Mouse (Mus musculus): ENCODE data around the gene Nrcam. TPM values are rescaled to one million over a fixed set of nuclear protein-coding genes. Genes with fewer than 3 reads are reported as not detected.

The Nrcam gene
- polyA plus RNA-seq, 1 experiment from 2014 or later, result 90.1 TPM

- Histone ChIP-seq H3K4me2 (no peak overlapping the region), H3K9ac (no peak overlapping the region), H3K9me3 (no peaks in the 10 kb centered on the region), H3K27ac (no peak overlapping the region), H3K27me3 (no peaks in the 10 kb centered on the region), H3K4me1 (peaks cover 8% of the 10 kb centered on the region; the same call in 1 of the 2 replicates), H3K36me3 (replicated peaks) (no peaks in the 10 kb centered on the region), H3K4me3 (replicated peaks) (no peak overlapping the region)
- ATAC-seq (ENCODE audit: low FRiP score), result no peak
- WGBS, result 95% methylated on average over 4 of the region's 4 CpGs
Observed at GRCm38 (mm10) chr12:44453791-44454190, 125.1 kb downstream of the Nrcam start.

GRCm38 (mm10) chr12:44457961-44458360, 129.3 kb downstream of the Nrcam start:
- Histone ChIP-seq H3K4me1 (peaks cover 10% of the 10 kb centered on the region), H3K4me2 (no peak overlapping the region), H3K27me3 (no peaks in the 10 kb centered on the region), H3K27ac (no peak overlapping the region), H3K36me3 (replicated peaks) (no peaks in the 10 kb centered on the region), H3K4me3 (replicated peaks) (no peak overlapping the region), H3K9ac (no peak overlapping the region), H3K9me3 (no peaks in the 10 kb centered on the region)
- no peak for ATAC-seq (ENCODE audit: low FRiP score)
- WGBS, result 78% methylated on average over 4 of the region's 4 CpGs

DNA sequence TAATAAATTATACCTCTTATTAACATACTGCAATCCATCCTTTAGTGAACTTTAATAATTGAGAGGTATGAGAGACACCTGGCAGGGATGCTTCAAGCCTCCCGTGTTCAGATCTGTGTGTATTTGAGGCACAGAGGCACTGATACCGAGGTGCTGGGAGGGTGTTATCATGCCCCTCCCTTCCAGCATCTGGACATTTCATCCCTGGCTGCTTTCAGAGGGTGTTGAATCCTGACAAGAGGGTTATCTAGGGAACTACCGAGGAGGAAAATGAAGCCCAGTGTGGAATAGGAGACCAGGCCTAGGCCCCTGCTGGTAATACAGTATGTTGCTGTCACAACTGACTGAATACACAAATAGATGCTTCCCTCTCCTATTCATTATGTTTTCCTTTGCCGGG, 133.8 kb downstream of the Nrcam start:
- WGBS, result 43% methylated on average over 4 of the region's 4 CpGs
- Histone ChIP-seq H3K36me3 (replicated peaks) (no peaks in the 10 kb centered on the region), H3K4me2 (no peak overlapping the region), H3K27ac (peak overlapping the region; percentile 56; the same call in 1 of the 2 replicates), H3K4me3 (replicated peaks) (no peak overlapping the region), H3K9me3 (no peaks in the 10 kb centered on the region), H3K4me1 (peaks cover 13% of the 10 kb centered on the region), H3K27me3 (no peaks in the 10 kb centered on the region), H3K9ac (no peak overlapping the region)
- peak; percentile 58 for ATAC-seq (ENCODE audit: low FRiP score)

DNA sequence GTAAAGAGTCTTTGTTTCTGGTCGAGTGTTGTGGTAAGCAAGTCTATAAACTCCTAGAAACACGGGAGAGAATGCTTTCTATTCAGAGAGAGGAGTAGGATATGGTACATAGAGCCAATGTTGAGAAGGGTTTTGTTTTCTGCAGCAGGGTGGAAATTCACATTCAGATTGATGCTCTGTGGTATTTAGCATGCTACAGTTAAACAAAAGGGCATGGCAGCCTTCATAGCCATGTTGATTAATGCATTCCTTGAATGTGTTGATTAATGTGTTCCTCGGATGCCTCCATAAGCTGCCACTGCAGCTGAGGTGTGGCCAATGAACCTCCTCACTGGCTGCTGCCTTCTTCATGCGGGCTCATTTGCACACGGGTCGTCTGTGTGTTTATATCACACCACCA, 134.3 kb downstream of the Nrcam start:
- Histone ChIP-seq H3K27ac (peak overlapping the region; percentile 56; the same call in 1 of the 2 replicates), H3K4me3 (replicated peaks) (no peak overlapping the region)

DNA sequence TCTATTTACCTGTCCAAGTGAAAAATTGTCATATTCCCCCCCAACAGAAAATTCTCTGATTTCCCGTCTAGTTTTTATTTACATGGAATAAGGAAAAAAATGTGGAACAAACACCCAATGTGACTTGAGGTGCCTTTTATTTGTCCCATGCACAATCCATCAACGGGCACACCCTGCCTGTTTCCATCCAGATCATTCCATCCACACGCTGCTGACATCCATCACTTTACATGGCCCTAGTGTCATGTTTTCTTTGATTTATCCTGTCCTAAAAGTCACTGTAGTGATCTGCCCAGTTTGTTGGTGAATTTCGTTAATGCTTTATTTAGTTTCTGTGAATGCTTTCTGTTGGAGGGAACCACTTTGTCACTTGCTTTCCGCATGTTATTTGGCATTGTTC, 142.4 kb downstream of the Nrcam start:
- H3K4me3 ChIP-seq (replicated peaks), result no peak overlapping the region
- H3K27me3 ChIP-seq, result no peaks in the 10 kb centered on the region
- no peak overlapping the region for H3K27ac ChIP-seq
- H3K4me2 ChIP-seq, result no peak overlapping the region
- no peaks in the 10 kb centered on the region for H3K36me3 ChIP-seq (replicated peaks)
- WGBS, result 85% methylated on average over 5 of the region's 5 CpGs
- H3K9ac ChIP-seq, result no peak overlapping the region
- H3K9me3 ChIP-seq, result no peaks in the 10 kb centered on the region
- H3K4me1 ChIP-seq, result no peaks in the 10 kb centered on the region
- ATAC-seq (ENCODE audit: low FRiP score), result no peak

More for the DNA sequence above, 134.3 kb downstream of the Nrcam start:
- Histone ChIP-seq H3K4me1 (peaks cover 13% of the 10 kb centered on the region), H3K27me3 (no peaks in the 10 kb centered on the region), H3K36me3 (replicated peaks) (no peaks in the 10 kb centered on the region), H3K9me3 (no peaks in the 10 kb centered on the region), H3K4me2 (no peak overlapping the region), H3K9ac (no peak overlapping the region)
- ATAC-seq (ENCODE audit: low FRiP score), result peak; percentile 53; the same call in 1 of the 2 replicates
- WGBS, result 41% methylated on average over 6 of the region's 6 CpGs

- no peak overlapping the region for H3K4me2 ChIP-seq
- no peak overlapping the region for H3K9ac ChIP-seq
- no peak for ATAC-seq (ENCODE audit: low FRiP score)
- H3K9me3 ChIP-seq, result no peaks in the 10 kb centered on the region
- no peak overlapping the region for H3K27ac ChIP-seq
- no peaks in the 10 kb centered on the region for H3K36me3 ChIP-seq (replicated peaks)
- H3K27me3 ChIP-seq, result no peaks in the 10 kb centered on the region
- no peak overlapping the region for H3K4me3 ChIP-seq (replicated peaks)
- peaks cover 7% of the 10 kb centered on the region; the same call in 1 of the 2 replicates for H3K4me1 ChIP-seq
Observed at GRCm38 (mm10) chr12:44475355-44475754, 146.7 kb downstream of the Nrcam start.

DNA sequence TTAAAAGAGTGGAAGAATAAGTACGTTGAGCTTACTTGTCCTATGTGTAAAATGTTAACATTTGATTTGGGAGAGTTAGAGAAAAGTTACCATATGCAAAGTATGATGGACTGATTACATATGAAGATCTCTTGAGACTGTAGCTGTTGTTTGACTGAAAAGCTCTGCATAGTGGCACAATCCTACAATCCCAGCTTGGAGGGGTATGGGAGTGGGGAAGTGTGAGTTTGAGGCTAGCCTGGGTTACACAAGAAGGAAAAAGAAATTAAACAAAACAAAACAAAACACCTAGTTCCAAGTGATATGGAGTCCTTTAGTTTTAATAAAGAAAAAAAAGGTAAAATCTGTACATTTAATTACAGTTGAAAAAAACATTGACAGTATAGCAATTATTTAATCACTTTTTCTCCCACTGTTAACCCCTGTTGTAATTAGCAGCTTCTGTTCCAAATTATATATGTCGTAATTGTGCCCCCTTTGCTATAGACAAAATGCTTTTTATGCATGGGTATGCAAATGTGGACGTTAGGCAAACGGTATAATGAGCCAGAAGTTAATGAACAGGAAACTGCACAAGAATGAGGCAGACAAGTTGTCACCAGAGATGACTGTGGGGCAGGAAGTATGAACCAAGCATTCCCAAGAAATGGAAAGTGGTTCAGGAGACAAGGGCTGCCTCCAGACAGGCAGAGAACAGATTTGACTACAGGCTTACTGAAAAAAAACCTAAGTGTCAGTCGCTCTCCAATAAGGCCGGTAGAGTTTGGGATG, 150.8 kb downstream of the Nrcam start:
- Histone ChIP-seq H3K27me3 (no peaks in the 10 kb centered on the region), H3K4me1 (peaks cover 17% of the 10 kb centered on the region), H3K4me3 (replicated peaks) (no peak overlapping the region), H3K27ac (no peak overlapping the region), H3K9ac (no peak overlapping the region), H3K9me3 (no peaks in the 10 kb centered on the region), H3K36me3 (replicated peaks) (no peaks in the 10 kb centered on the region), H3K4me2 (no peak overlapping the region)
- peak; percentile 77; the same call in 1 of the 2 replicates for ATAC-seq (ENCODE audit: low FRiP score)
- 45% methylated on average over 6 of the region's 6 CpGs for WGBS

- ATAC-seq (ENCODE audit: low FRiP score), result no peak
- H3K27ac ChIP-seq, result peak overlapping the region; percentile 51; the same call in 1 of the 2 replicates
- 64% methylated on average over 2 of the region's 2 CpGs for WGBS
Observed at GRCm38 (mm10) chr12:44480031-44480419, 151.3 kb downstream of the Nrcam start.

DNA sequence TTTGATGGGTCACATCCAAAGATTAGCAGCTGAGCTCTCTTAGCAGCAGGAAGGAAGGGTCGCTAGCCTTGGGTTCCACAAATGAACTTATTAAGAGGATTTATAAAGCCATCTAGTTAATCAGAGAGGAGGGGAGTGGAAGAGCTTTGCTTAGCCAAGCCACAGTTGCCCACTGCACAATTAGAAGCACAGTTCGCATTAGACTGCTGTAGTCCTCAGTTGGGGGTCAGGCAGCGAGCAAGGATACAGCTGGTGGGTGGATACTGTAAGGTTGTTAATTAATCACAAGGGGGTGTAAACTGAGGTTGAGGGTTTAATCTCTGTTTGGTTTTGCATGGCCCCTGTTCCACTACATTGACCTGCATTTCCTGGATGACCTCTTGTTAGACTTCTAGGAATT, 152.7 kb downstream of the Nrcam start:
- no peak overlapping the region for H3K9ac ChIP-seq
- peak; percentile 74 for ATAC-seq (ENCODE audit: low FRiP score)
- H3K27me3 ChIP-seq, result no peaks in the 10 kb centered on the region
- H3K9me3 ChIP-seq, result no peaks in the 10 kb centered on the region
- no peak overlapping the region for H3K4me3 ChIP-seq (replicated peaks)
- H3K4me1 ChIP-seq, result peaks cover 17% of the 10 kb centered on the region
- no peak overlapping the region for H3K4me2 ChIP-seq
- H3K27ac ChIP-seq, result no peak overlapping the region
- WGBS, result 33% methylated on average over 3 of the region's 3 CpGs
- H3K36me3 ChIP-seq (replicated peaks), result no peaks in the 10 kb centered on the region

More at GRCm38 (mm10) chr12:44480031-44480419, 151.3 kb downstream of the Nrcam start:
- no peaks in the 10 kb centered on the region for H3K9me3 ChIP-seq
- no peak overlapping the region for H3K4me2 ChIP-seq
- H3K36me3 ChIP-seq (replicated peaks), result no peaks in the 10 kb centered on the region
- no peak overlapping the region for H3K4me3 ChIP-seq (replicated peaks)
- no peak overlapping the region for H3K9ac ChIP-seq
- no peaks in the 10 kb centered on the region for H3K27me3 ChIP-seq
- H3K4me1 ChIP-seq, result peaks cover 17% of the 10 kb centered on the region

DNA sequence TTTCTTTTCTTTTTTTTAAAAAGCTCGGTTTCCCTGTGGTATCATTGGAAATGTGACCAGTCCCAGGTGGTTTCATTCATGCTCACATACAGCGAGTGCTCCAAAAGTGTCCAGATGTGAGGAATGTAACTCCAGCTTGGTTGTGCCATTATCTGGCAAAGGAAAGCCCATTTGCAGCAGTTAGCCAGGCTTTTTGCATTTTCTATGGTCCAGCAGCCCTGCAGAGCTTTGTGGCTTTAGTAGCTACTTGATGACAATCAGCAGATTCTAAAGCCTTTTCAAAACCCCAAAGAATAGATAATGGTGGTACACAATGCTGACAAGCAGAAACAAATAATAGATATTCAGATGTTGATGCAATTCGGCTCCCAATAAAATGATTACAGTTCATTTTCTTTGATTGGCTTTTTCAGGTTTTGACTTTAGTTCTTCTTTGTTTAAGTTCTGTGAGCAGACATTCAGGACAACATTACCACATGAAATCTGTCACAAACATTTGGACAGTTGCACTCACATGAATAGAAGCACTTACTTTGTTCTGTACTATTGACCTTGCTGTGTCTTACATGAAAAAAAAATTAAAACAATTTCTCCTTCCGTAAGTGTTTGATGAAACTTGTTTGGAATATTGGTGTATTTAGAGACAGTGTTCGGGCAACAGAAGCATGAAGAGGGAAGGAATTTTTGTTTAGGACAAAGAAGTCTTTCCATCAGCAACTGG, 164.2 kb downstream of the Nrcam start:
- H3K9me3 ChIP-seq, result no peaks in the 10 kb centered on the region
- no peaks in the 10 kb centered on the region for H3K27me3 ChIP-seq
- ATAC-seq (ENCODE audit: low FRiP score), result no peak
- no peaks in the 10 kb centered on the region for H3K36me3 ChIP-seq (replicated peaks)
- H3K4me2 ChIP-seq, result no peak overlapping the region
- H3K27ac ChIP-seq, result no peak overlapping the region
- peaks cover 7% of the 10 kb centered on the region for H3K4me1 ChIP-seq
- H3K9ac ChIP-seq, result no peak overlapping the region
- H3K4me3 ChIP-seq (replicated peaks), result no peak overlapping the region
- 30% methylated on average over 5 of the region's 5 CpGs for WGBS

- H3K9ac ChIP-seq, result no peak overlapping the region
- no peak overlapping the region for H3K4me2 ChIP-seq
- H3K27me3 ChIP-seq, result 0 out of 2 replicates have a peak, but pooled peaks cover 6% of the 10 kb centered on the region
- peaks cover 39% of the 10 kb centered on the region for H3K4me1 ChIP-seq
- H3K9me3 ChIP-seq, result no peaks in the 10 kb centered on the region
- H3K4me3 ChIP-seq (replicated peaks), result no peak overlapping the region
- H3K36me3 ChIP-seq (replicated peaks), result no peaks in the 10 kb centered on the region
- WGBS, result 67% methylated on average over 2 of the region's 2 CpGs
- H3K27ac ChIP-seq, result no peak overlapping the region
- no peak for ATAC-seq (ENCODE audit: low FRiP score)
Observed at GRCm38 (mm10) chr12:44497762-44498161, 169.1 kb downstream of the Nrcam start.

DNA sequence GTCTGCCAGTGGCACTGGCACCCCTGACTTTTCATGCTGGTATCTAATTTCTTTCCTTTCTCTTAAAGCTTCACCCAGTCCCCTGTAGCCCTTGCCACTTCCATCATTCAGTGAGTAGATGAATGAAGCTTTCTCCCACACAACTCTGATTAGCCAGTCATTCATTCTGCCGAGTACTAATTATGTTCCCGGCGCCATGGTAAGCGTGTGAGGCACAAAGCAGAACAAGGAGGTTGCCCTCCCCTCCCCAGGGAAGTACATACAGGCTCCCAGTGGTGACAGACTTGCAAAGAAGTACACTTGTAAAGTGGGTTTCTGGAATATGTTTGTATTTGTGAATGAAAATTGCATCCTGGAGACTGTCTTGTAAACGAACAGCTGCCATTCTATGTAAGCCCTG, 170.2 kb downstream of the Nrcam start:
- Histone ChIP-seq H3K9ac (no peak overlapping the region), H3K9me3 (no peaks in the 10 kb centered on the region), H3K27me3 (0 out of 2 replicates have a peak, but pooled peaks cover 6% of the 10 kb centered on the region), H3K4me3 (replicated peaks) (no peak overlapping the region; the same call in 1 of the 2 replicates), H3K27ac (peak overlapping the region; percentile 56), H3K36me3 (replicated peaks) (no peaks in the 10 kb centered on the region), H3K4me2 (peak overlapping the region; percentile 27), H3K4me1 (peaks cover 44% of the 10 kb centered on the region)
- ATAC-seq (ENCODE audit: low FRiP score), result peak; percentile 75
- WGBS, result 9% methylated on average over 5 of the region's 5 CpGs
